Mouse (Mus musculus) heart, postnatal 36 days (tissue): ENCODE data around the gene Trank1. TPM values are rescaled to one million over a fixed set of nuclear protein-coding genes. Genes with fewer than 3 reads are reported as not detected.

Experiments
- DNase-seq, 2 experiments: peaks; one replicate each; pipeline ENCODE4 v3.0.0; 2021 to 2022
- intact Hi-C: fragments of 180-260 bp; cut with DNase I; formaldehyde crosslinking; loops from one replicate; pipeline ENCODE4 v1.15.1; 2025
- total RNA-seq, 2 experiments: library from RNA; stranded (reverse); gene quantifications; 2 replicates each; pipeline ENCODE4 v1.2.3; 2021

The Trank1 gene
- total RNA-seq: not detected

- intact Hi-C loops: no loop called here
- peak in 1 of 2 experiments; percentile 4 for DNase-seq
Measured at GRCm38 (mm10) chr9:111311031-111311842, at the start of gene Trank1. Gene Trank1, plus strand, starts transcription at chr9:111311739.

- intact Hi-C loops: no loop called here
- no peak for DNase-seq
Measured at GRCm38 (mm10) chr9:111267998-111268397, 43.5 kb upstream of the Trank1 start.

- intact Hi-C loops: no loop called here
- no peak for DNase-seq
Measured at GRCm38 (mm10) chr9:111270606-111271005, 40.9 kb upstream of the Trank1 start.

GRCm38 (mm10) chr9:111271056-111271433, 40.5 kb upstream of the Trank1 start:
- intact Hi-C loops: no loop called here
- DNase-seq: no peak

- DNase-seq: peak; percentile 99 to 100
- intact Hi-C loops: no loop called here
Measured at GRCm38 (mm10) chr9:111271434-111272160, 39.9 kb upstream of the Trank1 start, which contains the start of the genes Mlh1 and Epm2aip1. Gene Mlh1, minus strand, starts transcription at chr9:111271791. Gene Epm2aip1, plus strand, starts transcription at chr9:111271929.

- DNase-seq: no peak
- intact Hi-C loops: no loop called here
Measured at GRCm38 (mm10) chr9:111272356-111272755, 39.2 kb upstream of the Trank1 start.

GRCm38 (mm10) chr9:111272996-111273785, 38.3 kb upstream of the Trank1 start:
- intact Hi-C loops: no loop called here
- no peak for DNase-seq

- DNase-seq: no peak
- intact Hi-C loops: no loop called here
Measured at GRCm38 (mm10) chr9:111273958-111274357, 37.6 kb upstream of the Trank1 start.

GRCm38 (mm10) chr9:111275156-111275555, 36.4 kb upstream of the Trank1 start:
- intact Hi-C loops: no loop called here
- no peak for DNase-seq

- intact Hi-C loops: loop anchor here (5.0 kb wide), 1 partner anchor 288 kb away; no protein-coding TSS in a partner anchor
- no peak for DNase-seq
Measured at GRCm38 (mm10) chr9:111285061-111285460, 26.5 kb upstream of the Trank1 start.

GRCm38 (mm10) chr9:111285676-111286075, 25.9 kb upstream of the Trank1 start:
- intact Hi-C loops: loop anchor here (5.0 kb wide), 1 partner anchor 288 kb away; no protein-coding TSS in a partner anchor
- DNase-seq: no peak

GRCm38 (mm10) chr9:111286468-111286867, 25.1 kb upstream of the Trank1 start:
- DNase-seq: no peak
- intact Hi-C loops: loop anchor here (5.0 kb wide), 1 partner anchor 289 kb away; no protein-coding TSS in a partner anchor

- DNase-seq: no peak
- intact Hi-C loops: loop anchor here (5.0 kb wide), 1 partner anchor 291 kb away; no protein-coding TSS in a partner anchor
Measured at GRCm38 (mm10) chr9:111287956-111288355, 23.6 kb upstream of the Trank1 start.

GRCm38 (mm10) chr9:111289294-111289831, 22.2 kb upstream of the Trank1 start:
- intact Hi-C loops: loop anchor here (5.0 kb wide), 1 partner anchor 292 kb away; no protein-coding TSS in a partner anchor
- DNase-seq: no peak

- DNase-seq: peak; percentile 93 to 96
- intact Hi-C loops: loop anchor here (5.0 kb wide), 2 partner anchors 187 to 293 kb away; no protein-coding TSS in a partner anchor
Measured at GRCm38 (mm10) chr9:111289832-111290339, 21.7 kb upstream of the Trank1 start.

- intact Hi-C loops: loop anchor here (5.0 kb wide), 1 partner anchor 187 kb away; no protein-coding TSS in a partner anchor
Measured at GRCm38 (mm10) chr9:111290539-111291100, 20.9 kb upstream of the Trank1 start.

GRCm38 (mm10) chr9:111293234-111293633, 18.3 kb upstream of the Trank1 start:
- intact Hi-C loops: loop anchor here (5.0 kb wide), 1 partner anchor 184 kb away; no protein-coding TSS in a partner anchor
- no peak for DNase-seq

More at GRCm38 (mm10) chr9:111290539-111291100, 20.9 kb upstream of the Trank1 start:
- no peak for DNase-seq

GRCm38 (mm10) chr9:111294911-111295310, 16.6 kb upstream of the Trank1 start:
- DNase-seq: no peak
- intact Hi-C loops: loop anchor here (5.0 kb wide), 1 partner anchor 182 kb away; no protein-coding TSS in a partner anchor

GRCm38 (mm10) chr9:111295323-111295722, 16.2 kb upstream of the Trank1 start:
- DNase-seq: no peak
- intact Hi-C loops: no loop called here
